Mouse (Mus musculus): ENCODE measurements at regions not wholly inside any gene's neighbourhood (a gene's known extent, or its start where the extent isn't known, plus 50 kb on each side); places are given as distances from the start of the nearest gene placed in this dataset.

- TF ChIP-seq CTCF (IDR thresholded peaks at IDR 0.05; ENCODE audit: control insufficient read depth, insufficient read depth, insufficient read length) (no peak), MAX (IDR thresholded peaks at IDR 0.05) (no peak), USF1 (IDR thresholded peaks at IDR 0.05; ENCODE audit: low read depth) (no peak), MYOG (IDR thresholded peaks at IDR 0.05; ENCODE audit: control insufficient read depth, extremely low read depth, insufficient read length) (no peak), MYOD1 (IDR thresholded peaks at IDR 0.05; ENCODE audit: control insufficient read depth, insufficient read length, low read depth) (no peak), CEBPB (IDR thresholded peaks at IDR 0.05; ENCODE audit: low read depth) (no peak)
These were observed 372.2 kb downstream of the Fgf9 start for GRCm38 (mm10) chr14:58442501-58442900.

Data from C2C12 (cell line).